Comparison of ENCODE assay signal across 8 mouse cellular contexts in genomic region chr11:22610433-22611101, GRCm38 (mm10).
A peak's percentile ranks its signal among the peaks of the same experiment; 100 is the strongest.
DNase-seq lines count a peak whose midpoint lies in the region; ATAC-seq and TF ChIP-seq lines count a peak whose summit lies in the region.

No protein-coding gene starts in this region.

- no peak for ATAC-seq in hindbrain, embryonic 12.5 days (ENCODE audit: low FRiP score)
- ATAC-seq in liver, embryonic 12.5 days = no peak
- ATAC-seq in activated CD4-positive, CD25-positive, alpha-beta regulatory T cell, adult 4 months = no peak

- intact Hi-C loops in gastrocnemius, adult 2 months (cut with DNase I) = loop anchor here (10.0 kb wide), 1 partner anchor 296 kb away; no protein-coding TSS in a partner anchor
- intact Hi-C loops in gastrocnemius, postnatal 36 days (cut with DNase I) = loop anchor here (10.0 kb wide), 1 partner anchor 316 kb away; no protein-coding TSS in a partner anchor

- no peaks in the 10 kb centered on the region for H3K36me3 ChIP-seq in hindbrain, embryonic 12.5 days
- H3K36me3 ChIP-seq in liver, embryonic 12.5 days = no peaks in the 10 kb centered on the region

- no peaks in the 10 kb centered on the region for H3K27me3 ChIP-seq in hindbrain, embryonic 12.5 days
- H3K27me3 ChIP-seq in liver, embryonic 12.5 days (replicated peaks) = peaks cover 16% of the 10 kb centered on the region

- no peak for TF ChIP-seq CTCF in gastrocnemius, adult 2 months (IDR thresholded peaks at IDR 0.05)

- no peaks in the 10 kb centered on the region for H3K9me3 ChIP-seq in hindbrain, embryonic 12.5 days (replicated peaks)
- no peaks in the 10 kb centered on the region for H3K9me3 ChIP-seq in liver, embryonic 12.5 days (replicated peaks)

- peak overlapping the region; percentile 3; the same call in 1 of the 2 replicates for H3K4me2 ChIP-seq in hindbrain, embryonic 12.5 days (replicated peaks)
- no peak overlapping the region for H3K4me2 ChIP-seq in liver, embryonic 12.5 days

- no peak for DNase-seq in gastrocnemius, adult 2 months
- DNase-seq in gastrocnemius, postnatal 36 days = no peak
- DNase-seq in ZHBTc4 (ENCODE audit: low read depth, low spot score) = peak; percentile 86
- DNase-seq in lung, postnatal 14 days = peak; percentile 20
- DNase-seq in right cerebral cortex, postnatal 14 days = no peak

- peak overlapping the region; percentile 64 for H3K27ac ChIP-seq in gastrocnemius, adult 2 months
- no peak overlapping the region for H3K27ac ChIP-seq in hindbrain, embryonic 12.5 days
- H3K27ac ChIP-seq in liver, embryonic 12.5 days = no peak overlapping the region

- peak overlapping the region; percentile 44 for H3K4me3 ChIP-seq in gastrocnemius, adult 2 months
- no peak overlapping the region for H3K4me3 ChIP-seq in hindbrain, embryonic 12.5 days
- no peak overlapping the region for H3K4me3 ChIP-seq in liver, embryonic 12.5 days

- H3K9ac ChIP-seq in hindbrain, embryonic 12.5 days = no peak overlapping the region
- H3K9ac ChIP-seq in liver, embryonic 12.5 days = no peak overlapping the region

- peaks cover 11% of the 10 kb centered on the region for H3K4me1 ChIP-seq in hindbrain, embryonic 12.5 days
- H3K4me1 ChIP-seq in liver, embryonic 12.5 days = peaks cover 11% of the 10 kb centered on the region; the same call in 1 of the 2 replicates

- 9% methylated on average over 12 of the region's 12 CpGs for WGBS in hindbrain, embryonic 12.5 days
- WGBS in liver, embryonic 12.5 days (ENCODE audit: insufficient replicate concordance) = 6% methylated on average over 12 of the region's 12 CpGs

Comparison
In these comparisons a context has a peak if more than half of its experiments do, and no peak if none do; other contexts are left out.
1. DNase-seq: peak in ZHBTc4 (single experiment) and lung, postnatal 14 days (single experiment); none in gastrocnemius, adult 2 months (single experiment), gastrocnemius, postnatal 36 days (0 of 2) and right cerebral cortex, postnatal 14 days (single experiment).